Mouse (Mus musculus) left cerebral cortex, adult 9 months (tissue): ENCODE measurements around the gene Rnf19b.
A peak's percentile ranks its signal among the peaks of the same experiment; 100 is the strongest.

Source experiments
- DNase-seq, 2 experiments: peaks; one replicate each; pipeline ENCODE4 v3.0.0; 2022; ENCODE audit warnings: low spot score in 2 of 2

The Rnf19b gene

GRCm38 (mm10) chr4:129117720-129118510, 59.8 kb downstream of the Rnf19b start:
- no peak for DNase-seq

GRCm38 (mm10) chr4:129119708-129120107, 61.6 kb downstream of the Rnf19b start:
- peak in 1 of 2 experiments; percentile 52 for DNase-seq

- no peak for DNase-seq
Observed at GRCm38 (mm10) chr4:129120520-129121445, 62.7 kb downstream of the Rnf19b start.

- DNase-seq: no peak
Observed at GRCm38 (mm10) chr4:129121569-129122086, 63.6 kb downstream of the Rnf19b start, which contains the start of gene Hpca. Hpca (minus strand) TSS chr4:129122036.

- DNase-seq: no peak
Observed at GRCm38 (mm10) chr4:129122107-129122506, 64.0 kb downstream of the Rnf19b start.

- DNase-seq: no peak
Observed at GRCm38 (mm10) chr4:129122719-129123118, 64.6 kb downstream of the Rnf19b start.

- peak in 1 of 2 experiments; percentile 58 for DNase-seq
Observed at GRCm38 (mm10) chr4:129124652-129125146, 66.6 kb downstream of the Rnf19b start.

- DNase-seq: no peak
Observed at GRCm38 (mm10) chr4:129125736-129126451, 67.8 kb downstream of the Rnf19b start.

GRCm38 (mm10) chr4:129128582-129129338, 70.7 kb downstream of the Rnf19b start:
- peak in 1 of 2 experiments; percentile 67 for DNase-seq

- DNase-seq: no peak
Observed at GRCm38 (mm10) chr4:129129387-129129786, 71.3 kb downstream of the Rnf19b start.

GRCm38 (mm10) chr4:129130149-129130548, 72.1 kb downstream of the Rnf19b start:
- DNase-seq: no peak

GRCm38 (mm10) chr4:129130755-129131303, 72.8 kb downstream of the Rnf19b start:
- no peak for DNase-seq

- DNase-seq: peak in 1 of 2 experiments; percentile 69
Observed at GRCm38 (mm10) chr4:129134799-129135585, 76.9 kb downstream of the Rnf19b start.
